Comparison of ENCODE assay signal across 8 mouse cellular contexts in the genomic region with DNA sequence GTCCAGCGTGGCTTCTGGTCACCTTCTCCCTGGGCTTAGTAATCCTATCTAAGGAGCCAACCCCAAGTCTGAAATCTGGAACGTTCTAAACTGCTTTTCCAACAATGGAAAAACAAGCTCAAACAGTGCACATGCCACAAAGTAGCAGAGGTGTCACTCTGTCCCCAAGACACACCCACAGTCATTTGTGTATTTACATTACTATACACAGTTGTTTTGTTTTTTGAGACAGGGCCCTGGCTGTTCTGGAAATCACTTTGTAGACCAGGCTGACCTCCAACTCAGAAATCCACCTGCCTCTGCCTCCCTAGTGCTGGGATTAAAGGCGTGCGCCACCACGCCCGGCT. TPM values are rescaled to one million over a fixed set of nuclear protein-coding genes. Genes with fewer than 3 reads are reported as not detected.
A peak's percentile ranks its signal among the peaks of the same experiment; 100 is the strongest.
DNase-seq lines count a peak whose midpoint lies in the region; ATAC-seq lines count a peak whose summit lies in the region.

No protein-coding gene starts in this region.

- 63% methylated on average over 6 of the region's 6 CpGs for WGBS in kidney, embryonic 16.5 days
- WGBS in embryonic facial prominence, embryonic 10.5 days, result 65% methylated on average over 6 of the region's 6 CpGs
- 63% methylated on average over 6 of the region's 6 CpGs for WGBS in midbrain, embryonic 15.5 days

- H3K4me1 ChIP-seq in kidney, embryonic 16.5 days (ENCODE audit: insufficient read depth, low read length), result peaks cover 14% of the 10 kb centered on the region
- H3K4me1 ChIP-seq in embryonic facial prominence, embryonic 10.5 days, result peaks cover 25% of the 10 kb centered on the region
- peaks cover 29% of the 10 kb centered on the region for H3K4me1 ChIP-seq in midbrain, embryonic 15.5 days

- no peak for DNase-seq in kidney, postnatal 36 days
- no peak for DNase-seq in embryonic facial prominence, embryonic 10.5 days (ENCODE audit: low spot score)
- no peak for DNase-seq in cerebellum, postnatal 14 days
- DNase-seq in MN1 (ENCODE audit: low spot score), result no peak
- no peak for DNase-seq in adrenal gland, postnatal 4 days (ENCODE audit: low spot score in 2 of 2)

- H3K4me3 ChIP-seq in kidney, embryonic 16.5 days (ENCODE audit: low read length), result peak overlapping the region; percentile 99
- peak overlapping the region; percentile 91 for H3K4me3 ChIP-seq in embryonic facial prominence, embryonic 10.5 days
- H3K4me3 ChIP-seq in midbrain, embryonic 15.5 days, result peak overlapping the region; percentile 91

- H3K27me3 ChIP-seq in kidney, embryonic 16.5 days (ENCODE audit: insufficient read depth, low read length), result no peaks in the 10 kb centered on the region
- no peaks in the 10 kb centered on the region for H3K27me3 ChIP-seq in embryonic facial prominence, embryonic 10.5 days (replicated peaks; ENCODE audit: low read depth, poor library complexity, severe bottlenecking)
- H3K27me3 ChIP-seq in midbrain, embryonic 15.5 days (replicated peaks), result no peaks in the 10 kb centered on the region; the same call in 1 of the 2 replicates

- no peak for ATAC-seq in kidney, embryonic 16.5 days (ENCODE audit: low FRiP score, low TSS enrichment)
- ATAC-seq in inflammation-experienced regulatory T-cells, adult 6 months, result peak; percentile 39
- peak; percentile 21 for ATAC-seq in midbrain, embryonic 15.5 days (replicated peaks)

- H3K36me3 ChIP-seq in kidney, embryonic 16.5 days (ENCODE audit: insufficient read depth, low read length), result peaks cover 3% of the 10 kb centered on the region; the same call in 1 of the 2 replicates
- H3K36me3 ChIP-seq in embryonic facial prominence, embryonic 10.5 days (replicated peaks), result peaks cover 29% of the 10 kb centered on the region
- H3K36me3 ChIP-seq in midbrain, embryonic 15.5 days (replicated peaks), result no peaks in the 10 kb centered on the region

- H3K9me3 ChIP-seq in kidney, embryonic 16.5 days (ENCODE audit: low read length), result no peaks in the 10 kb centered on the region
- no peaks in the 10 kb centered on the region for H3K9me3 ChIP-seq in embryonic facial prominence, embryonic 10.5 days
- H3K9me3 ChIP-seq in midbrain, embryonic 15.5 days, result no peaks in the 10 kb centered on the region

- peak overlapping the region; percentile 51; the same call in 1 of the 2 replicates for H3K27ac ChIP-seq in kidney, embryonic 16.5 days (ENCODE audit: low read length)
- peak overlapping the region; percentile 95 for H3K27ac ChIP-seq in embryonic facial prominence, embryonic 10.5 days (replicated peaks)
- peak overlapping the region; percentile 82 for H3K27ac ChIP-seq in midbrain, embryonic 15.5 days

- peak overlapping the region; percentile 88 for H3K9ac ChIP-seq in kidney, embryonic 16.5 days (replicated peaks; ENCODE audit: low read length)
- H3K9ac ChIP-seq in midbrain, embryonic 15.5 days, result peak overlapping the region; percentile 97

- peak overlapping the region; percentile 79 for H3K4me2 ChIP-seq in kidney, embryonic 16.5 days (replicated peaks; ENCODE audit: low read depth, low read length)
- peak overlapping the region; percentile 83 for H3K4me2 ChIP-seq in midbrain, embryonic 15.5 days

RNA-seq across cellular contexts. Expression of a gene that starts 0.4 kb away (rescaled TPM):
- polyA plus RNA-seq in kidney, embryonic 16.5 days (2015; fragmentation: Nextera tagmentation; extraction: Ambion mirVana), result 40.3 and 41.9 TPM in 2 replicates
- polyA plus RNA-seq in embryonic facial prominence, embryonic 10.5 days (2016; fragmentation: Nextera tagmentation; extraction: Ambion mirVana), result 60.7 and 62.0 TPM in 2 replicates
- 1 to 10 TPM; 5.2 to 7.3 (median 6.5) TPM for polyA plus RNA-seq in inflammation-experienced regulatory T-cells, adult 6 months (2017; shearing (Covaris generic))
- 32.6 and 33.8 TPM in 2 replicates for polyA plus RNA-seq in midbrain, embryonic 15.5 days (2015; fragmentation: Nextera tagmentation; extraction: Ambion mirVana)
- total RNA-seq in adrenal gland, postnatal 4 days (2021), result 10 to 100 TPM; 37.2 to 40.5 TPM

RNA-seq across cellular contexts. Expression of a gene that starts 22.2 kb away (rescaled TPM):
- polyA plus RNA-seq in kidney, embryonic 16.5 days (2015; fragmentation: Nextera tagmentation; extraction: Ambion mirVana), result 15.3 and 19.0 TPM in 2 replicates
- polyA plus RNA-seq in embryonic facial prominence, embryonic 10.5 days (2016; fragmentation: Nextera tagmentation; extraction: Ambion mirVana), result 28.4 and 29.4 TPM in 2 replicates
- 100 to 1,000 TPM in 2 of 3 experiments, 10 to 100 TPM in 1; 50.6 to 129 (median 119) TPM for polyA plus RNA-seq in inflammation-experienced regulatory T-cells, adult 6 months (2017; shearing (Covaris generic))
- 53.6 and 53.8 TPM in 2 replicates for polyA plus RNA-seq in midbrain, embryonic 15.5 days (2015; fragmentation: Nextera tagmentation; extraction: Ambion mirVana)
- total RNA-seq in adrenal gland, postnatal 4 days (2021), result 10 to 100 TPM; 30.4 to 32.3 TPM

RNA-seq across cellular contexts. Expression of a gene that starts 41.4 kb away (rescaled TPM):
- polyA plus RNA-seq in kidney, embryonic 16.5 days (2015; fragmentation: Nextera tagmentation; extraction: Ambion mirVana), result 43.9 and 46.3 TPM in 2 replicates
- 44.1 TPM in 2 replicates for polyA plus RNA-seq in embryonic facial prominence, embryonic 10.5 days (2016; fragmentation: Nextera tagmentation; extraction: Ambion mirVana)
- 10 to 100 TPM; 76.7 to 81.3 (median 80.3) TPM for polyA plus RNA-seq in inflammation-experienced regulatory T-cells, adult 6 months (2017; shearing (Covaris generic))
- polyA plus RNA-seq in midbrain, embryonic 15.5 days (2015; fragmentation: Nextera tagmentation; extraction: Ambion mirVana), result 46.2 and 49.5 TPM in 2 replicates
- 10 to 100 TPM; 17.3 to 18.6 TPM for total RNA-seq in adrenal gland, postnatal 4 days (2021)

RNA-seq across cellular contexts. Expression of a gene that starts 49.0 kb away (rescaled TPM):
- 1.4 and 1.5 TPM in 2 replicates for polyA plus RNA-seq in kidney, embryonic 16.5 days (2015; fragmentation: Nextera tagmentation; extraction: Ambion mirVana)
- 0.16 and 0.45 TPM in 2 replicates for polyA plus RNA-seq in embryonic facial prominence, embryonic 10.5 days (2016; fragmentation: Nextera tagmentation; extraction: Ambion mirVana)
- polyA plus RNA-seq in inflammation-experienced regulatory T-cells, adult 6 months (2017; shearing (Covaris generic)), result not detected
- 0.61 and 0.62 TPM in 2 replicates for polyA plus RNA-seq in midbrain, embryonic 15.5 days (2015; fragmentation: Nextera tagmentation; extraction: Ambion mirVana)
- 1 to 10 TPM; 2.2 to 2.3 TPM for total RNA-seq in adrenal gland, postnatal 4 days (2021)

RNA-seq across cellular contexts. Expression of a gene that starts 49.5 kb away (rescaled TPM):
- 9.1 and 9.7 TPM in 2 replicates for polyA plus RNA-seq in kidney, embryonic 16.5 days (2015; fragmentation: Nextera tagmentation; extraction: Ambion mirVana)
- 0.39 and 0.65 TPM in 2 replicates for polyA plus RNA-seq in embryonic facial prominence, embryonic 10.5 days (2016; fragmentation: Nextera tagmentation; extraction: Ambion mirVana)
- polyA plus RNA-seq in inflammation-experienced regulatory T-cells, adult 6 months (2017; shearing (Covaris generic)), result under 1 TPM; 0.62 to 0.85 (median 0.72) TPM
- 2.5 and 2.9 TPM in 2 replicates for polyA plus RNA-seq in midbrain, embryonic 15.5 days (2015; fragmentation: Nextera tagmentation; extraction: Ambion mirVana)
- total RNA-seq in adrenal gland, postnatal 4 days (2021), result 1 to 10 TPM; 5.8 to 7.4 TPM
